Mouse (Mus musculus) T-cell, adult 2 months (primary cell): ENCODE results near the gene Necab3.

Source experiments
- DNase-seq: peaks from one replicate; pipeline ENCODE4 v3.0.0; 2022; ENCODE audit warnings: low spot score

Necab3 gene

GRCm38 (mm10) chr2:154541630-154542029 lies 17.1 kb downstream of the Necab3 start:
- no peak for DNase-seq

- no peak for DNase-seq
These were observed 19.0 kb downstream of the Necab3 start for GRCm38 (mm10) chr2:154539720-154540119.

DNA sequence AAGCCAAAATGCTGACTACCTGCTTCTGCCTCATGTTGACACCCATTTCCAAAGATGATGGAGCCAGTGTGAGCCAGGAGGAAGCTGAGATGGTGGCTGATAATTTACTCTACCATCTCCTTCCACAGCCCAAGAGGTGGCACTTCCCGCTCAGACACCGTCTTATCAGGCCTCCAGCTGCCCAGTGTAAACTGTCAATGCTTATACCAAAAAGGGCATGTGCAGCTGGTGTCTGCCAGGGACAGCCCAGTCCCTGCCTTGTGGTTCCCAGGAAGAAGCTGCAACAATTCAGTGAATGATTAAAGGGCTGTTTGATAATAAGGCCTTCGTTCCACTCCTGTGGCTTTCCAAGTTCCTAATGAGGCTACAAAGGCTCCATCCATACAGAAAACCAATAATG lies 20.0 kb downstream of the Necab3 start:
- DNase-seq: no peak

- DNase-seq: no peak
These were observed 20.4 kb downstream of the Necab3 start for GRCm38 (mm10) chr2:154538310-154538709.

GRCm38 (mm10) chr2:154534704-154535270 lies 23.9 kb downstream of the Necab3 start:
- no peak for DNase-seq

- no peak for DNase-seq
These were observed 25.8 kb downstream of the Necab3 start for GRCm38 (mm10) chr2:154532888-154533287.

GRCm38 (mm10) chr2:154526531-154526930 lies 32.2 kb downstream of the Necab3 start:
- no peak for DNase-seq

- DNase-seq: no peak
These were observed 33.4 kb downstream of the Necab3 start for GRCm38 (mm10) chr2:154525285-154525684.

GRCm38 (mm10) chr2:154522334-154522733 lies 36.4 kb downstream of the Necab3 start:
- DNase-seq: no peak

GRCm38 (mm10) chr2:154521449-154521848 lies 37.2 kb downstream of the Necab3 start:
- DNase-seq: no peak

- no peak for DNase-seq
These were observed 41.3 kb downstream of the Necab3 start for GRCm38 (mm10) chr2:154517424-154517823.

GRCm38 (mm10) chr2:154516944-154517343 lies 41.7 kb downstream of the Necab3 start:
- no peak for DNase-seq

DNA sequence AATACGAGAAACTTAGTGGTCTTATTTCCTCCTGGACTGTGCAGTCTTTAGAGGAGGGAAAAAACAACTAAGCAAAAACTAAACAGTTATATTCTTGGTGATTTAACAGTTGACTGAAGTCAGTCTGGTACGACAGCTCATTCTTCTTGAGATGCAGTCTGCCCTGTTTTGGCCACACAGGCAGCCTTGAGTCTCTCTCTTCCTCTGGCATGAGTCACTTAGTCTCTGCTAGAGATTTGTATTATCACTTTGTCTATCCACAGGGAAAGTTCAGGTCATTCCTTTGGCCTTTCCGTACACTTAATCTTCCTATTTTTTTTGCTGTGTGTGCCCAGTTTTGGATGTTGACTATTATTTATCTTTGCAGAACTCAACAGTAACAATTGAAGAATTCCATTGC lies 48.5 kb downstream of the Necab3 start:
- no peak for DNase-seq

DNA sequence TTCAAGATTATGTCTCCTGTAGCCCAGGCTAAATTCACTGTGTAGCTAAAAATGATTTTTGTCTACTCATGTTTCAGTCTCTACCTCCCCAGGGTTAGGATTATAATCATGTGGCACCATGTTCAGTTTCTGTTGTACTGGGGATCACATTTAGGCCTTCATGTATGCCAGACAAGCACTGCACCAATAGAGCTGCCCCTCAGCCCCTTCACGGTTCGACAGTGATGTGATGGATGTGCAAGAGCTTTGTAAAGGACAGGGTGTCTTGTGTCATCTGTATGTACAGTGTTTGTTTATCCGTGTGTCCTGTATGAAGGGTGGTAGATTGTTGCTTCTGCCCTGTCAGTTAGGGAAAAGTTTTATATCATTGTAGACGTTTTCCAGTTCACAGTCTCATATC lies 50.2 kb downstream of the Necab3 start:
- no peak for DNase-seq

- DNase-seq: no peak
These were observed 51.0 kb downstream of the Necab3 start for GRCm38 (mm10) chr2:154507566-154508283.

GRCm38 (mm10) chr2:154507076-154507475 lies 51.6 kb downstream of the Necab3 start:
- DNase-seq: no peak

DNA sequence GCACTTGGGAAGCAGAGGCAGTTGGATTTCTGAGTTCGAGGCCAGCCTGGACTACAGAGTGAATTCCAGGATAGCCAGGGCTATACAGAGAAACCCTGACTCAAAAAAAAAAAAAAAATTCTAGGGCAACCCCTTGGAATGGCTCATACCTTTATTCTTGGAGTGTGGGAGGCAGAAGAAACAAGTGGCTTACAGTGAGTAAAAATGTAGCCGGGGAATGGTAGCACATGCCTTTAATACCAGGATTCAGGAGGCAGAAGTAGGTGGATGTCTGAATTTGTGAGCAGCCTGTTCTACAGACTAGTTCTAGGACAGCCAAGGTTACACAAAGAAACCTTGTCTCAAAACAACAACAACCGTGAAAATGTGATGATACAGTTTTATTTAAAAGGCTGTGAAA lies 57.9 kb downstream of the Necab3 start:
- no peak for DNase-seq

DNA sequence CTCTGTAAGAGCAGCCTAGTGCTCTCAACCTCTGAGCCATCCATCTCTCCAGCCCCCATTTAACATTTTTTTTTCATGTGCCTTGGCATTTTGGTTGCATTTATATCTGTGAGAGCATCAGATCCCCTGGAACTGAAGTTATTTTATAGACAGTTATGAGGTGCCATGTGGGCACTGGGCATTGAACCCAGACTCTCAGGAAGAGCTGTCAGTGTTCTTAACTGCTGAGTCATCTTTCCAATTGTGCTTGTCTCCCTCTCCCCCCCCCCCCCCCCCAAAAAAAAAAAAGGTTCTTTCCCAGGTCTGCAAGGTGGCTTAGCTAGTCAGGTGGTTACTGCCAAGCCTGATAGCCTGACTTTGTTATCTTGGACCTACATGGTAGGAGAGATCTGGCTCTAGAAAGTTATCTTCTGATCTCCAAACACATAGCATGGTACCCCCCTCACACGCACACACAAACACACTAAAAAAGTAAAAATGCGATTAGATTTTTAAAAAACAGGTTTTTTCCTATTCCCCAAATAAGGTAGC lies 58.9 kb downstream of the Necab3 start:
- no peak for DNase-seq

DNA sequence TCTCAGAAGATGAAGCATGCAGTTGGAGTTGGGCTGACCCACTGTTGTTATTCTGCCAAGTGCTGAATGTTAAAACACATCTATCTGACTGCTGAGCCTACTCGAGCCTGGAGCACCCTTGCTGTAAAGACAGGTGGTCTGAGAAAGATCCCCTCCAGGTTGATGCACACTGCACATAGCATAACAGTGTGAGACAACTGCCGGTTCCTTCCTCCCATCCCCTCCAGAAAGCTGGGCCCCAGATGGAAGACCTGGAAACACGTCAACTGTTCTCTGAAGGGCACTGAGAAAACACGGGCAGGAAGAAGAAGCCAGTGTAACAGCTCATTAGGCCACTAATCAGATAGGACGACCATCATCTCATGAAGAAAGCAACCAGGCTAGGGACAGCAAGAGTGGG lies 60.1 kb downstream of the Necab3 start:
- no peak for DNase-seq

DNA sequence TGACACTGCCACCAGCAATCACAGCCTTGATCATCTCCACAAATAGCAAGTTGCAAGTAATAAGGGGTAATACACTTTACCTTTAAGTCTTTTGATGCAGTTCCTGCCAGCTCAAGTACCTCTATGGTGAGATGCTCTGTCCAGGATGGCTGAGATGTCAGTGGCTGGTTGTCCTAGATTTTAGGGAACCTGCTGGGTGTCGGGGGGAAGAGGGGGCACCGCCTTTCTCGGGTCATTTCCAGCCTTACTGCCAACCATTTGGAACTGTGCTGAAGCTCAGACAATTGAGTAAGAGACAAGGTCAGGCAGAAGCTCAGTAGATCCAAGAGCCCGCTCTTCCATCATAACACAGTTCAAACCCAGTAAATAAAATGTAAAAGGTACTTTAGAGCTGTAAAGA lies 63.7 kb downstream of the Necab3 start:
- DNase-seq: no peak
